Mouse (Mus musculus): Measurements from ENCODE around the gene Vwa3a. TPM values are rescaled to one million over a fixed set of nuclear protein-coding genes. Genes with fewer than 3 reads are reported as not detected.
A peak's percentile ranks its signal among the peaks of the same experiment; 100 is the strongest.

Gene Vwa3a
- total RNA-seq, 1 experiment from 2014 or later: 2.9 TPM

DNA sequence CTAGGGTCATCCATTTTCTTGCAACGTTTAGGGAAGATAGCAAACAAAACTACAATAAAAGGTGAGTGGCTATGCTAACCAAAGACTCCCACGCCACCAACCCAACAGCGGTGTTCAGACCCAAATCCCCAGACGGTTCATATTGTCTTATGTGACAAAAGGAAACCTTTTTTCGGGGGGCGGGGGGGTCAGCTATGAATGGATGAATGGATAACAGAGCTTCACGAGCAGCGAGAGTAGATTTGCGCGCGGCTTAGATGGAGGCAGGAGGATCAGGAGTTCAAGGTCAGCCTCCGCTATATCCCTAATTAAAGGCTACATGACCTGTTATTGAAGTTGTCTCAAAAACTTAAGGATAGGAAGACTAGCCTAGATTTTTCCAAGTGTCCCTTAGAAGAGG lies 97.2 kb downstream of the Vwa3a start:
- no peak for DNase-seq

DNA sequence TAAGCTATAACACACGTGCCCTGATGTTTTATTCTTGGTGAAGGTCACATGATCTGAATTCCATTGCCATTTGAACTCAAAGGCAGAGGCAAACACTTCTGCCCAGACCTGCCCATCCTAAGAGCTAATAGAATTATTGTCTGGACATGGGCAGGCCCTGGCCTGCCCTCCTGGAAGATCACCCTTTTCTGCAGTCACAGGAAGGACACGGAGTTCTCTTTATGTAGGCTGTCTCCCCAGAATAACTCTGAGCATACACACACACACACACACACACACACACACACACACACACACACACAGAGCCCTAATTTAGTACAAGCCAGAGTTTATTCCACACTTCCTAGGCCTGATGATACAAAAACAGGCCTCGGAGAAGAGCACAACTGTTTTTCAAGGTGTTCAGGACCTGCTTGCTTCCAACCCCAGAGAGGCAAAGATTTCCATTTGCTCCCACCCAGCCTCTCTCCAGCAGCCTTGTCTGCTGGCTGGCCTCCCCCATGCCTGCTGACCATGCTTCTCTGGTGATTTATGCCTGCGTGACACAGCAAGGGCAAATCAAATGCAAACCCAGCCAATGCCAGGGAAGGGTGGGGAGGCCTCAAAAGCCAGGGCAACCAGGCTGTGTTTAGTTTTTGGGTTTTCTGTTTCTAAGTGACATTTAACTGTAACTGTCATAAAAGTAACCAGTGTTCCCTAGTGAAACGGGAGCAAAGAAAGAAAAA lies 99.5 kb downstream of the Vwa3a start:
- peak; percentile 71 for DNase-seq

- no peak for DNase-seq
Observed at GRCm38 (mm10) chr7:120839786-120840185, 100.7 kb downstream of the Vwa3a start.

DNA sequence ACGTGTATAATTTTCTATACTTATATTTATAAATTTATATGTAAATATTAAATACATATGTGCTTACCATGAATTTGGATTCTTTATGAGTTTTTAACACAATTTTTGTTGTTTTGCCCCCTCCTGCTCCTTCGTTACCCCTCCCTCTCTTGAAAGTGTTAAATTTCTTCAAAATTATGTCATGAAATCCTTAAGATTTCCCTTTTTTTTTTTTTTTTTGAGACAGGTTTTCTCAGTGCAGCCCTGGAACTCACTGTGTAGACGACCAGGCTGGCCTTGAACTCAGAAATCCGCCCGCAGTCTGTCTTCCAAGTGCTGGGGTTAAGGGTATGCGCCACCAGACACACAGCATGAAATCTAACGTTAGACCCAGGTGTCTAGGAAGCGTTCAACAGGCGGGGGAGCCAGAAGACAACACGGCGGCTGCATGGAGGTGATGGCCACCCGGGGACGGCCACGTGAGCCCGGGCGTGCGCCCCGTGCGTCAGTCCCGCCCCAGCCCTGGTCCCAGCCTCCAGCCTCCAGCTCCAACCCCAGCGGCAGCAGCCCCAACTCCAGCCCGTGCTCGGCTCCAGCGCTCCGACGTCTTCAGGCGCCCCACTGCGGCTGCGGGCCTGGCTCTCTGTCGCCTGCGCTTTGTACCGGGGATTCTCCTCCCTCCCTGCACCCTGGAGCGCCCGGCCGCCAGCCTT lies 103.4 kb downstream of the Vwa3a start, which contains the start of gene Eef2k:
TSS of gene Eef2k (plus strand) at position 487 of the 692 bp plus-strand sequence.
- DNase-seq: peak; percentile 92

DNA sequence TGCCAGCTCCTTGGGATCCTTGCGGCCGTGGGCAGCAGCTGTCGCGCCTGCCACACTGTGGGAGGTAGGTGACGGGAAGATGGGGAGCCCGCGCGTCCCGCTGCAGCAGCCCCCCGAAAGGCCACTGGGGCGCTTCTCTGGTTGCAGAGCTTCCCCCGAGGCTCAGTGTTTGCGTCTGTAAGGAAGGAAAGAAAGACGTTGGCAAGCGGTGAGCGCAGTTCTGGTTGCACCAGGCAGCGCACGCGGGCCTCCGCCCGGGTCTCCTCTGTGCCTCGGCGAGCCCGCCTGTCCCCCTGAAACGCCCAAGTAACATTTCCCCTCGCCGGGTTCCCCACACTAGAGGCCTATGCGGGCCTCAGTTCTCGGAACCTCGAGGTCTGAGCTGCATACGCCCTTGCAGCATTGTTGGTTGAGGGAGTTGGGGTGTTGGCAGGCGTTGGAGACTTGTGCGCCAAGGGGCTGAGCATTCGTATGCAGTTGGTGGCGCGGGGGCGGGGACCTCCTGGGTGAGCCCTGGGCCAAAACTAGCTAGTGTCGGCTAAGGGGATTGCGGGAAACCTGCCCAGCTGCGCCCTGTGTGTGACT lies 104.0 kb downstream of the Vwa3a start:
- DNase-seq: peak; percentile 85

DNA sequence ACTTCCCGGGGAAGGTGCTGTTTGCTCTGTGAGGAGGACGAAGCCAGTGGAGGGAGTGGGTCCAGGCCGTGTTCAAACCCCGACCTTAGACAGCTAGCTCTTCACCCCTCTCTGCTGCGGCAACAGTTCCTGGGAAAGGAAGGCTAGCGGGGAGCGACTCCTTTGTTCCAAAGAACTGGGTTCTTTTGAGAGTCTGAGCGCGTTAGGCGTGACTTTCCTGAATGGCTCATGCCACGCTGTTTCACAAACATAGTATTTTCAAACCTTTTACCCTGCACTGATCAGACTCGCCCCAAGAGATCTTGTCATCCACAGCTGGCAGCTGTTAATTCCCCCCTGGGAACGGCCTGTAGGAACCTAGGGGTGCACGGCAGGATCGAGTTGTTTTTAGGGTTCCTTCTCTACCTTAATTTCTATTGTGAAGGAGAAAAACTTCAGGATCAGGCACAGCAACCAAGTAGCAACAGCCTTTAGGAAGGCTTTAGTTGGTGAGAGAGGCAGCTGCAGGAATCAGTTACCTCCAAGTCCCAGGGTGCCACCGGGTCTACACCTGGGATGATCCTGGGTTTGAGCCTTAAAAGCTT lies 104.8 kb downstream of the Vwa3a start:
- DNase-seq: no peak

DNA sequence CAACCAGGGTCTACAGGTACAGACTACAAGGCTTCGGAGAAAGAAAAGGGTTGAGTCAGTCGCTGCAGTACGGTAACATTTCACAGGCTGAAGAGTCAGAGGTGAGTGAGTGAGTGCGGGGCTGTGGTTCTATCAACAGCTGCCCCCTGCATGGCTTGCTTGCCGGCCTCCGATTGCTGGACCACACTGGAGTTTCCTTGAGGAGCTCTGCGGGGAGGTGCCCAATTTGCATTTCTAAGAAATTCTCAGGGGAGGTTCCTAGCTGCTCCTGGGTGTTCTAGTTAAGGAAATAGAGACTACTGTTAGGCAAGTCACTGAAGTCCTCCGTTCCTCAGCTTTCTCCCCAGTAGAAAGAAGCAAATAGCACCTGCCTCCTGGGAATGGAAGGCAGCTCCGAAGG lies 105.6 kb downstream of the Vwa3a start:
- DNase-seq: no peak

GRCm38 (mm10) chr7:120848831-120849512 lies 109.9 kb downstream of the Vwa3a start:
- no peak for DNase-seq

- no peak for DNase-seq
Observed at GRCm38 (mm10) chr7:120850165-120850564, 111.0 kb downstream of the Vwa3a start.

Other genes with a start within 250 kb of the Vwa3a start
- gene Uqcrc2, start 104.1 kb upstream of the Vwa3a start, total RNA-seq (2021): 319 and 341 TPM in 2 replicates
- gene Pdzd9, start 69.0 kb upstream of the Vwa3a start, total RNA-seq (2021): not detected in 2 replicates
- gene Mosmo, start 61.7 kb upstream of the Vwa3a start, total RNA-seq (2021): 40.1 and 40.4 TPM in 2 replicates
- not detected in 2 replicates for gene Gm5737, start 73.0 kb downstream of the Vwa3a start, total RNA-seq (2021)
- gene Eef2k, start 103.5 kb downstream of the Vwa3a start, total RNA-seq (2021): 40.4 and 68.2 TPM in 2 replicates
- 26.5 and 27.5 TPM in 2 replicates for gene Polr3e, start 178.4 kb downstream of the Vwa3a start, total RNA-seq (2021)
- 5.9 and 7.0 TPM in 2 replicates for gene Cdr2, start 243.0 kb downstream of the Vwa3a start, total RNA-seq (2021)
- 0.55 TPM in 1 of 2 replicates, not detected in the other for gene Mfsd13b, start 243.2 kb downstream of the Vwa3a start, total RNA-seq (2021)

All from adrenal gland, postnatal 25 days (tissue).